Mouse (Mus musculus): Measurements from ENCODE around the gene Hpcal1. TPM values are rescaled to one million over a fixed set of nuclear protein-coding genes. Genes with fewer than 3 reads are reported as not detected.

Gene Hpcal1
- 10 to 100 TPM; 15.3 to 20.8 TPM for total RNA-seq (2021)

GRCm38 (mm10) chr12:17690564-17691281 is at the start of gene Hpcal1:
TSS of gene Hpcal1 (plus strand) at chr12:17690856.
- intact Hi-C loops (cut with DNase I): loop anchor here (2.0 to 5.0 kb wide), 3 partner anchors 37 to 80 kb away; no protein-coding TSS in a partner anchor
- peak; percentile 89 for DNase-seq (ENCODE audit: low spot score)

GRCm38 (mm10) chr12:17641269-17641668 is 49.4 kb upstream of the Hpcal1 start:
- DNase-seq (ENCODE audit: low spot score): no peak
- intact Hi-C loops (cut with DNase I): no loop called here

GRCm38 (mm10) chr12:17644385-17645222 is 46.1 kb upstream of the Hpcal1 start:
- no peak for DNase-seq (ENCODE audit: low spot score)
- intact Hi-C loops (cut with DNase I): no loop called here

- DNase-seq (ENCODE audit: low spot score): no peak
- intact Hi-C loops (cut with DNase I): no loop called here
Observed at GRCm38 (mm10) chr12:17646457-17646856, 44.2 kb upstream of the Hpcal1 start.

- intact Hi-C loops (cut with DNase I): no loop called here
- no peak for DNase-seq (ENCODE audit: low spot score)
Observed at GRCm38 (mm10) chr12:17651223-17652095, 39.2 kb upstream of the Hpcal1 start.

GRCm38 (mm10) chr12:17652216-17653050 is 38.2 kb upstream of the Hpcal1 start:
- intact Hi-C loops (cut with DNase I): no loop called here
- DNase-seq (ENCODE audit: low spot score): no peak

GRCm38 (mm10) chr12:17653051-17653783 is 37.4 kb upstream of the Hpcal1 start:
- intact Hi-C loops (cut with DNase I): no loop called here
- no peak for DNase-seq (ENCODE audit: low spot score)

- intact Hi-C loops (cut with DNase I): no loop called here
- DNase-seq (ENCODE audit: low spot score): no peak
Observed at GRCm38 (mm10) chr12:17657561-17658195, 33.0 kb upstream of the Hpcal1 start.

GRCm38 (mm10) chr12:17658521-17658920 is 32.1 kb upstream of the Hpcal1 start:
- intact Hi-C loops (cut with DNase I): no loop called here
- no peak for DNase-seq (ENCODE audit: low spot score)

- intact Hi-C loops (cut with DNase I): loop anchor here (10.0 kb wide), 1 partner anchor 107 kb away; no protein-coding TSS in a partner anchor
- DNase-seq (ENCODE audit: low spot score): no peak
Observed at GRCm38 (mm10) chr12:17661483-17661920, 29.2 kb upstream of the Hpcal1 start.

- DNase-seq (ENCODE audit: low spot score): no peak
- intact Hi-C loops (cut with DNase I): loop anchor here (10.0 kb wide), 1 partner anchor 109 kb away; no protein-coding TSS in a partner anchor
Observed at GRCm38 (mm10) chr12:17663991-17664635, 26.5 kb upstream of the Hpcal1 start.

GRCm38 (mm10) chr12:17665906-17666326 is 24.7 kb upstream of the Hpcal1 start:
- intact Hi-C loops (cut with DNase I): loop anchor here (5.0 to 10.0 kb wide), 2 partner anchors 111 to 131 kb away; no protein-coding TSS in a partner anchor
- no peak for DNase-seq (ENCODE audit: low spot score)

- intact Hi-C loops (cut with DNase I): loop anchor here (5.0 to 10.0 kb wide), 2 partner anchors 112 to 131 kb away; no protein-coding TSS in a partner anchor
Observed at GRCm38 (mm10) chr12:17666616-17667015, 24.0 kb upstream of the Hpcal1 start.

GRCm38 (mm10) chr12:17673729-17674128 is 16.9 kb upstream of the Hpcal1 start:
- intact Hi-C loops (cut with DNase I): no loop called here

More at GRCm38 (mm10) chr12:17666616-17667015, 24.0 kb upstream of the Hpcal1 start:
- DNase-seq (ENCODE audit: low spot score): no peak

GRCm38 (mm10) chr12:17674182-17674812 is 16.4 kb upstream of the Hpcal1 start:
- intact Hi-C loops (cut with DNase I): no loop called here
- no peak for DNase-seq (ENCODE audit: low spot score)

More at GRCm38 (mm10) chr12:17673729-17674128, 16.9 kb upstream of the Hpcal1 start:
- no peak for DNase-seq (ENCODE audit: low spot score)

- DNase-seq (ENCODE audit: low spot score): no peak
- intact Hi-C loops (cut with DNase I): no loop called here
Observed at GRCm38 (mm10) chr12:17677743-17678142, 12.9 kb upstream of the Hpcal1 start.

GRCm38 (mm10) chr12:17679571-17679970 is 11.1 kb upstream of the Hpcal1 start:
- intact Hi-C loops (cut with DNase I): no loop called here
- no peak for DNase-seq (ENCODE audit: low spot score)
